In the genomic region with DNA sequence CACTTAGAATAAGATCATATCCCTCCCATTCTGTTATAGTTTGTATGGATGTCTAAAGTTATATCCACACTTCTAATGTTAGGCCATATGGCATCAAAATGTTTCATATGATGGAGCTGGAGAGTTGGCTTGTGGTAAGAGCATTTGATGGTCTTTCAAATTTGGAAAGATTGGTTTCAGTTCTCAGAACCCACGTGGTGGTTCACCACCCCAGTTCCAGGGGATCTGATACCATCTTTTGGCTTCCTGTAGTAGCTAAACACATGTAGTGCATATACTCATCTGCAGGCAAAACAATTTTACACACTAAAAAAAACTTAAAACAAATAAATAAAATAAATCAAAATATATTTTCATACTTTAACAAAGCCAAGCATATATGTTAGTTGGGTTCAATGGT, we compare ENCODE assay signal across 25 mouse cellular contexts. TPM values are rescaled to one million over a fixed set of nuclear protein-coding genes. Genes with fewer than 3 reads are reported as not detected.
"Had no signal": no experiment of that assay in that cellular context is flagged by ENCODE, and none has a peak within 500 bp of the region (broad histone marks: within the 10 kb centered on the region; RNA-seq: fewer than 3 reads in every experiment).

No protein-coding gene starts in this region.

- H3K36me3 ChIP-seq: limb, embryonic 10.5 days; limb, embryonic 13.5 days; liver, embryonic 12.5 days; liver, embryonic 15.5 days; lung, embryonic 15.5 days; midbrain, embryonic 12.5 days; neural tube, embryonic 13.5 days; stomach, embryonic 15.5 days had no signal

- DNase-seq: kidney, postnatal 25 days; layer of hippocampus, adult 9-11 months; liver; lung, adult 18-20 months; lung, postnatal 14 days; lung, postnatal 4 days; retina, postnatal 1 day; right cerebral cortex, postnatal 25 days; spleen, adult 18-20 months; thymus, postnatal 4 days had no signal

- H3K9ac ChIP-seq: limb, embryonic 13.5 days; liver, embryonic 12.5 days; liver, embryonic 15.5 days; lung, embryonic 15.5 days; midbrain, embryonic 12.5 days; neural tube, embryonic 13.5 days; stomach, embryonic 15.5 days had no signal

- ATAC-seq: liver, embryonic 12.5 days; midbrain, embryonic 16.5 days had no signal

- H3K27ac ChIP-seq: kidney, postnatal 0 days; layer of hippocampus, adult 2 months; limb, embryonic 10.5 days; limb, embryonic 13.5 days; liver, embryonic 12.5 days; liver, embryonic 15.5 days; lung, embryonic 15.5 days; midbrain, embryonic 12.5 days; neural tube, embryonic 13.5 days; stomach, embryonic 15.5 days had no signal

- H3K4me1 ChIP-seq: limb, embryonic 10.5 days; limb, embryonic 13.5 days; liver, embryonic 12.5 days; liver, embryonic 15.5 days; lung, embryonic 15.5 days; midbrain, embryonic 12.5 days; neural tube, embryonic 13.5 days; stomach, embryonic 15.5 days had no signal

- H3K27me3 ChIP-seq: limb, embryonic 13.5 days; liver, embryonic 12.5 days; liver, embryonic 15.5 days; lung, embryonic 15.5 days; midbrain, embryonic 12.5 days; neural tube, embryonic 13.5 days; stomach, embryonic 15.5 days had no signal

- H3K4me3 ChIP-seq: layer of hippocampus, adult 2 months; limb, embryonic 10.5 days; limb, embryonic 13.5 days; liver, embryonic 12.5 days; liver, embryonic 15.5 days; lung, embryonic 15.5 days; midbrain, embryonic 12.5 days; myocyte; neural tube, embryonic 13.5 days; stomach, embryonic 15.5 days had no signal

- H3K4me2 ChIP-seq: limb, embryonic 13.5 days; liver, embryonic 12.5 days; liver, embryonic 15.5 days; lung, embryonic 15.5 days; midbrain, embryonic 12.5 days; neural tube, embryonic 13.5 days; stomach, embryonic 15.5 days had no signal

- H3K9me3 ChIP-seq: limb, embryonic 10.5 days; limb, embryonic 13.5 days; liver, embryonic 12.5 days; liver, embryonic 15.5 days; lung, embryonic 15.5 days; midbrain, embryonic 12.5 days; neural tube, embryonic 13.5 days; stomach, embryonic 15.5 days had no signal

RNA-seq across cellular contexts. Expression of a gene that starts 21.3 kb away (rescaled TPM):
- total RNA-seq: megakaryocyte, adult 5-6 weeks; monocyte, adult 5-6 weeks; neutrophil, adult 5-6 weeks had no signal
- polyA plus RNA-seq: liver, embryonic 12.5 days had no signal
